Mouse (Mus musculus): ENCODE measurements at regions not wholly inside any gene's neighbourhood (a gene's known extent, or its start where the extent isn't known, plus 50 kb on each side); places are given as distances from the start of the nearest gene placed in this dataset.

DNA sequence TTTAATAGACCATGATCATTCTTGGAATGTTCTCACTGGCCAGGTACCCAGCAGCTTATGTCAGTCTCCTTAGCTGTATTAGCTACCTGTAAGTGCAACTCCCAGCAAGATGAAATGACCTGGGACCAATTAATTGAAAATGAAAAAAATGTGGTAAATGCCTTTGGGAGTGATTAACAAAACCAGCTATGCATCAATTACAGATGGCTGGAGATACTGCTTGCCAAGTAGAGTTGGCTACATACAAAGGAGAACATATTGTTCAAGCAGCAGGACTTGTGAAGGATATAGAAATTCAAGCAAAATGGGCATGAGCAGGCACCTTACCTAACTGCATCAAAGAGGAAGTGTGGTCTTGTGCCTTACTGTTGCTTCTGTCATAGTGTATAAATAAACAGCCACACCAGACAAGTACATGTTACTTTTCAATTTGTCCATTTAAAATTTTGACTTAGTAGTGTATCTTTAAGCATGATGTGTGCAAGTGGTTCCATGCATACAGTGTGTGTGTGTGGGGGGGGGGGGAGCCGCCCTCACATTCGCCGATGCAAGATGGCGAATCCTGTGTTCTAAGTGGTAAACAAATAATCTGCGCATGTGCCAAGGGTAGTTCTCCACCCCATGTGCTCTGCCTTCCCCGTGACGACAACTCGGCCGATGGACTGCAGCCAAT, 307.0 kb downstream of the Pcdh17 start:
- 41% methylated on average over 9 of the region's 9 CpGs for WGBS

DNA sequence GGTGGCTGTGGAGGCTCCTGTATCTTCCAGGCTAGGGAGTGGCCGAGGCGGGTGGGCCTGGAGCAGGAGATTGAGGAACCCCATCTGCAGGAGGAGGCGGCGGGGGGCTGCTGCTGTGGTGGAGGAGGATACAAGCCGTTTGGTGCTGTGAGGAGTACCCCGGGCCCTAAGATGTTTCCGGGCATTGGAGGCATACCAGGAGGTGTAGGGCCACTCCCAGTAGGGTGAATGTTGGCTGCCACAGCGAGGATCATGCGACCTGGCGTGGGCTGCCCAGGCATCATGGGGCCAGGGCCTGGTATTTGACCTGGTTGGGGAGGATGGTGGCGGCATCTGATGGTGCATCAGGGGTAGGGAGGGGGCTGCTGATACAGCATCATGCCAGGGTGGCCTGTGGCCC, 314.2 kb downstream of the Pcdh17 start:
- TF ChIP-seq POLR2A (IDR thresholded peaks at IDR 0.05; ENCODE audit: borderline replicate concordance, insufficient read depth, low read length) (no peak), CTCF (IDR thresholded peaks at IDR 0.05; ENCODE audit: borderline replicate concordance, insufficient read depth, low read depth, low read length) (no peak)
- DNase-seq: no peak
- Histone ChIP-seq H3K4me3 (replicated peaks; ENCODE audit: insufficient read depth, low read depth, low read length) (no peak overlapping the region), H3K27ac (ENCODE audit: insufficient read depth, low read length) (no peak overlapping the region), H3K27me3 (ENCODE audit: control insufficient read depth, insufficient read depth, low read length) (no peaks in the 10 kb centered on the region), H3K4me1 (ENCODE audit: control insufficient read depth, insufficient read depth, low read length) (no peaks in the 10 kb centered on the region)
- WGBS: 96% methylated on average over 11 of the region's 11 CpGs

More for the DNA sequence above, 307.0 kb downstream of the Pcdh17 start:
- TF ChIP-seq CTCF (IDR thresholded peaks at IDR 0.05; ENCODE audit: borderline replicate concordance, insufficient read depth, low read depth, low read length): no peak
- no peak for TF ChIP-seq POLR2A (IDR thresholded peaks at IDR 0.05; ENCODE audit: borderline replicate concordance, insufficient read depth, low read length)
- no peaks in the 10 kb centered on the region for H3K27me3 ChIP-seq (ENCODE audit: control insufficient read depth, insufficient read depth, low read length)
- peak in 1 of 2 experiments; percentile 73 for DNase-seq
- no peak overlapping the region for H3K4me3 ChIP-seq (replicated peaks; ENCODE audit: insufficient read depth, low read depth, low read length)
- H3K4me1 ChIP-seq (ENCODE audit: control insufficient read depth, insufficient read depth, low read length): no peaks in the 10 kb centered on the region
- H3K27ac ChIP-seq (ENCODE audit: insufficient read depth, low read length): no peak overlapping the region

DNA sequence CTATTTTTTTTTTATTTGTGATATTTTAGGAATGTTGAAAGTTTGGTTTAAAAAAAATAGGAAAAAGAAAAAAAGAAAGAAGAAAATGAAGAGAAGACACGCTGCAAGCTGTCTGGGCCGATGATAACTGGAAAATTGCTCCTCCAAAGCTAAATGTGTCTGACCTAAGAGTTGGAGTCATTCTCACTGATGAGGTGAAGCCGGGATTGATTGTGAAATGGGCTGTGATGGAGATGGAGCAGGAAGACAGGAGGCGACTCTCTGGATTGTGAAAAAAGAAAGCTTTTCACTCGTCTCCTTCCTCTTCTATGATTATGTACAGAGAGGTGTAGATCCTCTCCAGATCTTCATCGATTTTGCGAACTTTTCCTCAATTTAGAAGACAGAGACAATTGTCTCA, 349.8 kb downstream of the Pcdh17 start:
- Histone ChIP-seq H3K4me1 (ENCODE audit: control insufficient read depth, insufficient read depth, low read length) (no peaks in the 10 kb centered on the region), H3K27me3 (ENCODE audit: control insufficient read depth, insufficient read depth, low read length) (no peaks in the 10 kb centered on the region), H3K4me3 (replicated peaks; ENCODE audit: insufficient read depth, low read depth, low read length) (no peak overlapping the region), H3K27ac (ENCODE audit: insufficient read depth, low read length) (no peak overlapping the region)
- DNase-seq: no peak
- 80% methylated on average over 7 of the region's 7 CpGs for WGBS
- no peak for TF ChIP-seq CTCF (IDR thresholded peaks at IDR 0.05; ENCODE audit: borderline replicate concordance, insufficient read depth, low read depth, low read length)
- TF ChIP-seq POLR2A (IDR thresholded peaks at IDR 0.05; ENCODE audit: borderline replicate concordance, insufficient read depth, low read length): no peak

DNA sequence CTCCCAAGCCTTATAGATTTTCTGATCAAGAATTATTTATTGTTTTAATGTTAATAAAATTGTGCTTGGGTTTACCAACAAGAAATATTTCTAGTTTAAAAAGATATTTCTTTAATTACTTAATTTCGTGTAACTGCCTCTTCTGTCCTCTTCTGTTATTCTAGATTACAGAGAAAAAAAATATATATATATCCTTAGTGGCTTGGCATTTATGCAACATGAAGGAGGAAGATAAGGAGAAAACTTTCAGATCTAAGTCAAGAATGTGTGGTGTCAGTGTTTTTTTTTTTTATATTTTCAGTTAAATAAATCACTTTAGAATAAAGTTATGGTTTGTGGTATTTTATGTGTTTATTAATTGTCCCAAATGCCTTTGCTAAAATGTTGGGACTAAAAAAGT, 357.6 kb downstream of the Pcdh17 start:
- Histone ChIP-seq H3K27me3 (ENCODE audit: control insufficient read depth, insufficient read depth, low read length) (no peaks in the 10 kb centered on the region), H3K4me3 (replicated peaks; ENCODE audit: insufficient read depth, low read depth, low read length) (no peak overlapping the region), H3K27ac (ENCODE audit: insufficient read depth, low read length) (no peak overlapping the region), H3K4me1 (ENCODE audit: control insufficient read depth, insufficient read depth, low read length) (no peaks in the 10 kb centered on the region)
- TF ChIP-seq POLR2A (IDR thresholded peaks at IDR 0.05; ENCODE audit: borderline replicate concordance, insufficient read depth, low read length) (no peak), CTCF (IDR thresholded peaks at IDR 0.05; ENCODE audit: borderline replicate concordance, insufficient read depth, low read depth, low read length) (no peak)
- no peak for DNase-seq
- 75% methylated on average over 1 of the region's 1 CpGs for WGBS

DNA sequence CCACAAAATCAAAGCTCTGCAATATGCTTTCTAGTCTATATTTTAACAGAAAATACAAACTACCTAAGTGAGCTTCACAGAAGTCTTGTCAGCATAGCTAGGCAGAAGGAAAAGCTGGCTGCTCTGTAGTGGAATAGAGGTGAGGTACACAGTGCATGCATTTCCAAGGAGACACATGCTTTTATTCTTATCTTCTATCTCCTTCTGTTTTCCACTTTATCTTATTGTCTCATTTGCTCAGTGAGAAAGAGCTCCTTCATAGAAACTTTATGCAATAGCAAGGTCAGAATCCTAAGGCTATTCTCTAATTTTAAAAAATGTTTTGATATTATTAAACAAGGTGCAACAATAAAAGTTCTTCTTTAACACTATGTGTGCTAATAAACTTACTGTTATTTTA, 359.3 kb downstream of the Pcdh17 start:
- DNase-seq: no peak
- no peak overlapping the region for H3K27ac ChIP-seq (ENCODE audit: insufficient read depth, low read length)
- TF ChIP-seq CTCF (IDR thresholded peaks at IDR 0.05; ENCODE audit: borderline replicate concordance, insufficient read depth, low read depth, low read length): no peak
- TF ChIP-seq POLR2A (IDR thresholded peaks at IDR 0.05; ENCODE audit: borderline replicate concordance, insufficient read depth, low read length): no peak
- no peaks in the 10 kb centered on the region for H3K27me3 ChIP-seq (ENCODE audit: control insufficient read depth, insufficient read depth, low read length)
- no peaks in the 10 kb centered on the region for H3K4me1 ChIP-seq (ENCODE audit: control insufficient read depth, insufficient read depth, low read length)
- H3K4me3 ChIP-seq (replicated peaks; ENCODE audit: insufficient read depth, low read depth, low read length): no peak overlapping the region
